Mouse (Mus musculus) kidney, postnatal 0 days (tissue): ENCODE measurements around the gene Tfap2a. TPM values are rescaled to one million over a fixed set of nuclear protein-coding genes. Genes with fewer than 3 reads are reported as not detected.

Experiments used
- ATAC-seq: fragments of 200-750 bp; cut with Nextera tagmentation; replicated peaks from 2 replicates; pipeline ENCODE4 v1.8.0; 2017; ENCODE audit warnings: low read depth, moderate number of reproducible peaks, moderate TSS enrichment, moderate library complexity; ENCODE audit not compliant: low FRiP score
- DNase-seq: peaks from one replicate; pipeline ENCODE4 v3.0.0-alpha.2; 2016; ENCODE audit warnings: low spot score
- H3K27ac ChIP-seq: fragments of 300-500 bp; sonication (generic); 2 replicates; pipeline ENCODE4 v1.5.1; 2014; ENCODE audit warnings: mild to moderate bottlenecking
- H3K27me3 ChIP-seq: fragments of 300-500 bp; sonication (generic); 2 replicates; pipeline ENCODE4 v1.6.1; 2014; ENCODE audit warnings: low read length, mixed read lengths; ENCODE audit not compliant: insufficient read depth
- H3K36me3 ChIP-seq: fragments of 300-500 bp; sonication (generic); 2 replicates; pipeline ENCODE4 v1.6.1; 2014; ENCODE audit warnings: low read length, mixed read lengths; ENCODE audit not compliant: insufficient read depth
- H3K4me1 ChIP-seq: fragments of 300-500 bp; sonication (generic); replicated peaks from 2 replicates; pipeline ENCODE4 v1.6.1; 2014; ENCODE audit warnings: antibody characterized with exemption, low read length, mixed read lengths; ENCODE audit not compliant: insufficient read depth
- H3K4me2 ChIP-seq: fragments of 300-500 bp; sonication (generic); 2 replicates; pipeline ENCODE4 v1.6.1; 2014; ENCODE audit warnings: mild to moderate bottlenecking, low read length, moderate library complexity, mixed read lengths
- H3K4me3 ChIP-seq: fragments of 300-500 bp; sonication (generic); replicated peaks from 2 replicates; pipeline ENCODE4 v1.5.1; 2014; ENCODE audit warnings: low read depth, low read length
- H3K9ac ChIP-seq: fragments of 300-500 bp; sonication (generic); 2 replicates; pipeline ENCODE4 v1.6.1; 2014; ENCODE audit warnings: low read depth, low read length
- H3K9me3 ChIP-seq: fragments of 300-500 bp; sonication (generic); replicated peaks from 2 replicates; pipeline ENCODE4 v1.6.1; 2016; ENCODE audit warnings: low read length, inconsistent platforms, mixed read lengths
- CTCF ChIP-seq: IDR thresholded peaks from 2 replicates; pipeline ENCODE4 v1.5.1; 2016; ENCODE audit warnings: antibody characterized with exemption, low read depth, mild to moderate bottlenecking, moderate library complexity
- WGBS: fragments of 180-500 bp; shearing (Covaris S2); extraction: QIAGEN DNeasy Blood & Tissue Kit; methylation state at CpG from one replicate; pipeline ENCODE4 v1.1.7; 2014; 5-methylcytosine and 5-hydroxymethylcytosine counted together
- polyA plus RNA-seq: library from polyadenylated mRNA; unstranded; fragments of >200 nt; fragmentation: Nextera tagmentation; extraction: Ambion mirVana; gene quantifications from 2 replicates; pipeline ENCODE4 v1.2.1, GENCODE M21; 2015

Gene Tfap2a
- polyA plus RNA-seq, 1 experiment from 2014 or later = 2.5 TPM

DNA sequence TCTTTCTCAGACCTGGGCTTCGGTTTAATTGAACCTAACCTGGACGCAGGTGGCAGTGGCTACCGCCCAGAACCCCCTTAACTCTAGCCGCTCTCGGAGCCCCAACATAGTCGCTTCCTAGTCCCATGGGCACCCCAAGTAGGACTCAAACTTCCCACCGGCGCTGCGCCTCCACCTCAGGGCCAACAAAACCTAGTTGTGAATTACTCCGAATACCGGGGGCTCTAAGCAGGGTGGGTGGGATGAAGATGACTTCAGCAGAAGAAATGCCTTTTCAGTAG is 28.2 kb downstream of the Tfap2a start:
- no peak for ATAC-seq
- Histone ChIP-seq H3K36me3 (no peaks in the 10 kb centered on the region), H3K27me3 (peaks cover 88% of the 10 kb centered on the region), H3K27ac (no peak overlapping the region), H3K4me1 (no peaks in the 10 kb centered on the region), H3K9me3 (no peaks in the 10 kb centered on the region), H3K4me2 (no peak overlapping the region), H3K9ac (no peak overlapping the region), H3K4me3 (no peak overlapping the region)
- 9% methylated on average over 11 of the region's 11 CpGs for WGBS
- no peak for TF ChIP-seq CTCF
- DNase-seq = no peak

DNA sequence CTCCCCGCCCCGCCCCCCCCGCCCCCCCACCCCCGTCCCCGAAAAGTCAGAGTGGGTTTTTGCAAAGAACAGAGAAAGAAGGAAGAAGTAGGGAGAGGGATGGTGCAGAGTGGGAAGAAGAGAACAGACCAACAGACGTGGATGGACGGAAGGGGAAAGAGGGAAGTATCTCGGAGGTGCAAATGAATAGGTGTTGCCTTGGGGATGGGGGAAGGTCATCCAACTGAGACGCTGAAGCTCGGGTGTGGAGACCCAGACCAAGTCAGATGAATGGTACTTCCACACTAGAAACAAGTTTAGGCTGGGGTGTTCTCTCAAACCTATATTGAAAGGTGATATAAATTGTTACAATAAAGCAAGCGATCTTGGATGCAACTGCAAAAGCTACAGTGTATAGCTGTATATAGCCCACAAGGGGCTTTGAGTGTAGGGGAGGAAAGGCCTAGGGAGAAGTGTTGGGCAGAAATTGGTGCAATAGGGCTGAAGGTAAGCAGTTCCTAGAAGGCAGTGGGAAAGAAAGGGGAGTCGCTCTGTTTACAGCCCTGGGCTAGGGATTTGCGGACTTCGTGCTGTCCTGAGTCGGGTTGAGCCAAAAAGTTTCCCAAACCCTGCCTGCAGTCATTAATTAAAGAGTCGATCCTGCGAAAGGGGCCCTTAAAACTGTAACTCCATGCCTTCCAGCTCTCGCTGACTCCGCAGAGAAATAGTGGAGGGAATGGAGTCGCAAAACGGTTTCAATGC is 28.7 kb downstream of the Tfap2a start:
- Histone ChIP-seq H3K4me3 (no peak overlapping the region), H3K27ac (no peak overlapping the region), H3K4me1 (no peaks in the 10 kb centered on the region), H3K4me2 (no peak overlapping the region), H3K27me3 (peaks cover 88% of the 10 kb centered on the region), H3K36me3 (no peaks in the 10 kb centered on the region), H3K9ac (no peak overlapping the region), H3K9me3 (no peaks in the 10 kb centered on the region)
- TF ChIP-seq CTCF = no peak
- WGBS = 3% methylated on average over 21 of the region's 21 CpGs
- ATAC-seq = no peak
- DNase-seq = no peak

DNA sequence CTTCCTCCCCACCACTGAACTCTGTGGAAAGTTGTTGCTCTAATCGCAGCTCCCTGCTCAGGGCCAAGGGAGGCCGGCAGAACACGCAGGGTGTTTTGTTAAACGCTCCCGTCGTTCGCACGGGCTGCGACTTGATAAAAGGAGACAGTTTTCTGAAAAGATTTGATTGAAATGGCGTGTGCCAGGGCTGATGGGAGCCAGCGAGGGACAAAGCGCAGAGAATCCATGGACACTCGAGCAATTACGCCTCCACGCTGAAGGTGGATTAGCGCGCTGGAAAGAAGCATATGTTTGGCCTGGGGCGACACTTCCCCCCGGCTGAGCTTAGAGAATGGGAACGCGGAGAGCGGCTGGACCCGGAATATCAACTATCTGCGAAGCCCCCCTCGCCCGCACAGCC is 29.3 kb downstream of the Tfap2a start:
- Histone ChIP-seq H3K36me3 (no peaks in the 10 kb centered on the region), H3K9me3 (no peaks in the 10 kb centered on the region), H3K27me3 (peaks cover 90% of the 10 kb centered on the region), H3K4me1 (no peaks in the 10 kb centered on the region), H3K4me2 (no peak overlapping the region), H3K9ac (no peak overlapping the region), H3K4me3 (no peak overlapping the region), H3K27ac (no peak overlapping the region)
- TF ChIP-seq CTCF = no peak
- DNase-seq (no peak), ATAC-seq (no peak)
- 2% methylated on average over 26 of the region's 26 CpGs for WGBS

DNA sequence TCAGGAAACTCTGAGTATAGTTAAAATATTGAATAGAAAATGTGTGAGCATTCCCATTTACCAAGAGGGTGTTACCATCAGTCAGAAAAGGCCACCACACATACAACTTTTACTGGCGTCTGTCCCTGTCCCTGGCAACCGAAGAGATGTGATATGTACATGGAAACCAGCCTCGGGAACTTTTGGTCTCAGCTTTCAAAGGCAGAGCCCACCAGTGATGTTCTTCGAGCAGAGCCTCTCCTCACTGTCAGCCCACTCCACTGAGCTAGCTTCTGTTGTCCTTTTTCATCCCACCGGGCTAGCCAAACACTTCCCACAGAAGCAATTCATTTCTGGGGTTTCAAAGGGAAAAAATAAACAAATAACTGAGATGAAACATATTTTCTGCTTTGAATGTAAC is 29.9 kb downstream of the Tfap2a start:
- H3K4me2 ChIP-seq = no peak overlapping the region
- DNase-seq (no peak), ATAC-seq (no peak)
- no peak overlapping the region for H3K4me3 ChIP-seq
- no peak overlapping the region for H3K27ac ChIP-seq
- WGBS = 20% methylated on average over 5 of the region's 5 CpGs
- no peak overlapping the region for H3K9ac ChIP-seq
- no peaks in the 10 kb centered on the region for H3K4me1 ChIP-seq
- H3K27me3 ChIP-seq = peaks cover 88% of the 10 kb centered on the region
- H3K36me3 ChIP-seq = no peaks in the 10 kb centered on the region
- no peaks in the 10 kb centered on the region for H3K9me3 ChIP-seq
- TF ChIP-seq CTCF = no peak

DNA sequence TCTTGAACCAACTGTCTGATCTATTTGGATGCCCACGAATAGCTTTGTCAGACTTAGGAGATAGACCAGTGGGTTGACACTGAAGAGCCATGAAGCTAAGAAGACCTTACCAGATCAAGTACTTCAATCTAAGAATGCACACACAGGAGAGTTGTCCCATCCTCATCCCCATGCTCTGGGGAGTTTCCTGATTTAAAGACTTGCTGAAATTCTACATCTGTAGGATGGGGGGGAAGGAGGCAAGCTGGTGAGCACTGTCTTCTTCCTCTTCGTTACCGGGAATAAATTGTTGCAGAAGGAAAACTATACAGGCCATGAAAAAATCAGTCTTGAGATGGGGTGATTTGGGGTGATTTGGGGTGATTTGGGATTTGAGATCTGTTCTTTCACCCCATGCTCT is 30.5 kb downstream of the Tfap2a start:
- H3K4me2 ChIP-seq = no peak overlapping the region
- no peaks in the 10 kb centered on the region for H3K4me1 ChIP-seq
- DNase-seq (no peak), ATAC-seq (no peak)
- no peak for TF ChIP-seq CTCF
- H3K9me3 ChIP-seq = no peaks in the 10 kb centered on the region
- H3K27ac ChIP-seq = no peak overlapping the region
- H3K27me3 ChIP-seq = peaks cover 91% of the 10 kb centered on the region
- WGBS = 14% methylated on average over 3 of the region's 3 CpGs
- H3K4me3 ChIP-seq = no peak overlapping the region
- H3K36me3 ChIP-seq = no peaks in the 10 kb centered on the region
- no peak overlapping the region for H3K9ac ChIP-seq

DNA sequence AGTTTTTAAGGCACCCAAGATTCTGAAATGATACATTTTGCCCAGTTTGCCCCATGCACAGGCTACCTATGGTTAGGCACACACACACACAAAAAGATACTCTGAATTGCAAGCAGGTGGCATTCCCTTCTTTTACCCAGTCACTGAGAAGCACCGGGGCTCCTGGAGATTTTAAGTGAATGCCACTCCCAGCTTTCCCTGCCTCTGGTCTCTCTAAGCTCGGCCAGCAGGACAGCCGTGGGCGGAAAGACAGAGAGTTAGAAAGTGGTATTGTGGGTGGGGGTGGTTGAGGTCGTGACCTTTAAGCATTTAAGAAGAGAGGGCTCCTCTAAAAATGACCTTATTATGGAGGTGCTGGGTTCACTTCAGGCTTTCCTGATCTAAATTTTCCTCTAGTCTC is 31.6 kb downstream of the Tfap2a start:
- no peak overlapping the region for H3K27ac ChIP-seq
- peaks cover 93% of the 10 kb centered on the region for H3K27me3 ChIP-seq
- no peaks in the 10 kb centered on the region for H3K36me3 ChIP-seq
- no peak overlapping the region for H3K4me3 ChIP-seq
- H3K4me2 ChIP-seq = no peak overlapping the region
- no peaks in the 10 kb centered on the region for H3K9me3 ChIP-seq
- no peaks in the 10 kb centered on the region for H3K4me1 ChIP-seq
- DNase-seq (no peak), ATAC-seq (no peak)
- TF ChIP-seq CTCF = no peak
- 20% methylated on average over 5 of the region's 5 CpGs for WGBS
- H3K9ac ChIP-seq = no peak overlapping the region
